Mouse (Mus musculus): ENCODE data around the gene Arhgap8. TPM values are rescaled to one million over a fixed set of nuclear protein-coding genes. Genes with fewer than 3 reads are reported as not detected.

The Arhgap8 gene
- not detected in 2 replicates for total RNA-seq (2012; rRNA removed)
- polyA plus RNA-seq (2012; ENCODE audit: insufficient read depth in 1 of 2, insufficient read length in 2 of 2, low read depth in 1 of 2, low replicate concordance in 2 of 2, missing spikeins in 1 of 2): not detected

DNA sequence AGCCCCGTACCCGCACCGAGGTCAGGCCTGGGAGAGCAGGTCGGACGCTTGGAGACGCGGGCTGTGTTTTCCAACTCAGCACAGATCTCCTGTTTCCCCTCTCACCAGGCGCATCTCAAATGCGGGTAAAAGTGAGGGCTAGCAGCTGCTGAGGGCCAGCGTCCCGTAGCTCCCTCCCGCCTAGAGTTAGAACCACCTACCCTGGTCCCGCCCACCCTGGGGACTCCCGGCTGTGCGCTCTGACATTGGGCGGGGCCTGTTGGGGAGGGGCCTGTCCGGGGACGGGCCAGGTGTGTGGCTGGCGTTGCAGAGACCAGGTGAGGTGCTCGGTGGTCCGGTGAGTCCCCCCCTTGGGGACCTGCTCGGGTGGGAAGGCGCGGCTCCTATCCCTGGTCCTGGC, at the start of gene Arhgap8:
Gene Arhgap8 (plus strand): TSS at position 262 of the 400 bp plus-strand sequence.
- Histone ChIP-seq H3K27ac (ENCODE audit: control insufficient read depth, low read depth, low read length) (no peak within 1 kb of the TSS), H3K4me3 (ENCODE audit: control insufficient read depth in 1 of 2, insufficient read depth in 1 of 2, low read depth in 2 of 2, low read length in 2 of 2) (no peak within 1 kb of the TSS), H3K79me2 (ENCODE audit: control insufficient read depth, insufficient read depth, low read length, poor library complexity) (no peaks in the 10 kb centered on the region), H3K27me3 (ENCODE audit: control insufficient read depth in 1 of 2, insufficient read depth in 2 of 2, low read length in 2 of 2) (no peaks in the 10 kb centered on the region), H3K4me1 (ENCODE audit: control insufficient read depth in 1 of 2, insufficient read depth in 2 of 2, low read length in 2 of 2) (no peaks in the 10 kb centered on the region), H3K36me3 (ENCODE audit: control insufficient read depth in 1 of 2, insufficient read depth in 2 of 2, low read length in 2 of 2) (no peaks in the 10 kb centered on the region), H3K9ac (ENCODE audit: control insufficient read depth, low read depth, low read length, poor library complexity, severe bottlenecking) (no peak within 1 kb of the TSS), H3K9me3 (replicated peaks; ENCODE audit: insufficient read depth, low read length) (no peaks in the 10 kb centered on the region)
- TF ChIP-seq MXI1 (IDR thresholded peaks at IDR 0.05; ENCODE audit: low read depth, low read length): no peak
- DNase-seq (ENCODE audit: low read depth, low spot score): no peak

- TF ChIP-seq JUND (IDR thresholded peaks at IDR 0.05; ENCODE audit: low read depth, low read length) (no peak), NRF1 (IDR thresholded peaks at IDR 0.05; ENCODE audit: insufficient read depth, low read depth, low read length, poor library complexity, severe bottlenecking) (no peak), UBTF (IDR thresholded peaks at IDR 0.05; ENCODE audit: borderline replicate concordance, insufficient read depth, low read depth, low read length) (no peak), USF1 (IDR thresholded peaks at IDR 0.05; ENCODE audit: low read depth, low read length) (no peak), SIN3A (IDR thresholded peaks at IDR 0.05; ENCODE audit: low read length) (no peak), HCFC1 (IDR thresholded peaks at IDR 0.05; ENCODE audit: low read depth, low read length) (no peak), ZMIZ1 (IDR thresholded peaks at IDR 0.05; ENCODE audit: low read depth, low read length) (no peak), NELFE (IDR thresholded peaks at IDR 0.05; ENCODE audit: low read depth, low read length) (no peak), SMC3 (IDR thresholded peaks at IDR 0.05; ENCODE audit: low read depth, low read length) (no peak), RAD21 (IDR thresholded peaks at IDR 0.05; ENCODE audit: low read depth, low read length) (no peak), USF2 (IDR thresholded peaks at IDR 0.05; ENCODE audit: borderline replicate concordance in 1 of 2, insufficient read depth in 1 of 2, low read depth in 1 of 2, low read length in 2 of 2) (no peak), MAZ (IDR thresholded peaks at IDR 0.05; ENCODE audit: low read depth, low read length) (no peak), MAX (IDR thresholded peaks at IDR 0.05; ENCODE audit: low read length) (no peak), ZC3H11A (IDR thresholded peaks at IDR 0.05; ENCODE audit: low read depth, low read length) (no peak), MAFK (IDR thresholded peaks at IDR 0.05; ENCODE audit: borderline replicate concordance, low read depth, low read length) (no peak), TBP (IDR thresholded peaks at IDR 0.05; ENCODE audit: low read depth, low read length) (no peak), CTCF (IDR thresholded peaks at IDR 0.05 in 2 of 3, conservative IDR thresholded peaks at IDR 0.05 in 1 of 3; ENCODE audit: control insufficient read depth in 1 of 3, insufficient read depth in 1 of 3, low read depth in 2 of 3, low read length in 3 of 3, poor library complexity in 1 of 3, severe bottlenecking in 1 of 3) (no peak)
- H3K27ac ChIP-seq (ENCODE audit: control insufficient read depth, low read depth, low read length): no peak overlapping the region
- no peak overlapping the region for H3K9ac ChIP-seq (ENCODE audit: control insufficient read depth, low read depth, low read length, poor library complexity, severe bottlenecking)
- no peaks in the 10 kb centered on the region for H3K27me3 ChIP-seq (ENCODE audit: control insufficient read depth in 1 of 2, insufficient read depth in 2 of 2, low read length in 2 of 2)
- no peak overlapping the region for H3K4me3 ChIP-seq (ENCODE audit: control insufficient read depth in 1 of 2, insufficient read depth in 1 of 2, low read depth in 2 of 2, low read length in 2 of 2)
- H3K36me3 ChIP-seq (ENCODE audit: control insufficient read depth in 1 of 2, insufficient read depth in 2 of 2, low read length in 2 of 2): no peaks in the 10 kb centered on the region
- H3K79me2 ChIP-seq (ENCODE audit: control insufficient read depth, insufficient read depth, low read length, poor library complexity): no peaks in the 10 kb centered on the region
- no peak for DNase-seq (ENCODE audit: low read depth, low spot score)
- no peaks in the 10 kb centered on the region for H3K9me3 ChIP-seq (replicated peaks; ENCODE audit: insufficient read depth, low read length)
- H3K4me1 ChIP-seq (ENCODE audit: control insufficient read depth in 1 of 2, insufficient read depth in 2 of 2, low read length in 2 of 2): no peaks in the 10 kb centered on the region
These were observed 49.2 kb upstream of the Arhgap8 start for GRCm38 (mm10) chr15:84670657-84671055.

Measured in MEL (cell line).